Mouse (Mus musculus) limb, embryonic 14.5 days (tissue): ENCODE results near the gene BC048562. TPM values are rescaled to one million over a fixed set of nuclear protein-coding genes. Genes with fewer than 3 reads are reported as not detected.

Source experiments
- ATAC-seq: fragments of 200-750 bp; cut with Nextera tagmentation; 2 replicates; pipeline ENCODE4 v1.8.0; 2017; ENCODE audit warnings: low read depth, moderate number of reproducible peaks, moderate TSS enrichment; ENCODE audit not compliant: low FRiP score
- DNase-seq: peaks from one replicate; pipeline ENCODE4 v3.0.0-alpha.2; 2015; ENCODE audit warnings: low spot score
- H3K27ac ChIP-seq: fragments of 300-500 bp; sonication (generic); replicated peaks from 2 replicates; pipeline ENCODE4 v1.5.1; 2014; ENCODE audit warnings: low read depth, mild to moderate bottlenecking, low read length, moderate library complexity, mixed read lengths
- H3K27me3 ChIP-seq: fragments of 300-500 bp; sonication (generic); 2 replicates; pipeline ENCODE4 v1.6.1; 2014; ENCODE audit warnings: low read length, mixed read lengths; ENCODE audit not compliant: control insufficient read depth, insufficient read depth
- H3K36me3 ChIP-seq: fragments of 300-500 bp; sonication (generic); 2 replicates; pipeline ENCODE4 v1.6.1; 2014; ENCODE audit warnings: mild to moderate bottlenecking, low read length, moderate library complexity, mixed read lengths; ENCODE audit not compliant: control insufficient read depth, insufficient read depth
- H3K4me1 ChIP-seq: fragments of 300-500 bp; sonication (generic); 2 replicates; pipeline ENCODE4 v1.6.1; 2014; ENCODE audit warnings: antibody characterized with exemption, low read length, mixed read lengths; ENCODE audit not compliant: control insufficient read depth, insufficient read depth
- H3K4me2 ChIP-seq: fragments of 300-500 bp; sonication (generic); replicated peaks from 2 replicates; pipeline ENCODE4 v1.6.1; 2014; ENCODE audit warnings: low read depth, mild to moderate bottlenecking, low read length, moderate library complexity; ENCODE audit not compliant: severe bottlenecking
- H3K4me3 ChIP-seq: fragments of 300-500 bp; sonication (generic); replicated peaks from 2 replicates; pipeline ENCODE4 v1.5.1; 2014; ENCODE audit warnings: low read length
- H3K9ac ChIP-seq: fragments of 300-500 bp; sonication (generic); 2 replicates; pipeline ENCODE4 v1.6.1; 2014; ENCODE audit warnings: mild to moderate bottlenecking, low read depth, low read length, moderate library complexity; ENCODE audit not compliant: severe bottlenecking
- H3K9me3 ChIP-seq: fragments of 300-500 bp; sonication (generic); 2 replicates; pipeline ENCODE4 v1.6.1; 2016; ENCODE audit warnings: low read length; ENCODE audit not compliant: control insufficient read depth
- POLR2A ChIP-seq: fragments of 200-500 bp; IDR thresholded peaks from 2 replicates; pipeline ENCODE4 v1.8.0; 2012; ENCODE audit warnings: inconsistent platforms, mild to moderate bottlenecking, moderate library complexity, borderline replicate concordance; ENCODE audit not compliant: insufficient read depth, insufficient read length; ENCODE audit errors: extremely low read depth
- WGBS: fragments of 180-500 bp; shearing (Covaris S2); extraction: QIAGEN DNeasy Blood & Tissue Kit; methylation state at CpG from one replicate; pipeline ENCODE4 v1.1.7; 2014; 5-methylcytosine and 5-hydroxymethylcytosine counted together
- polyA plus RNA-seq, 2 experiments: library from polyadenylated mRNA; depleted of rRNA in 1 of 2; stranded (reverse) in 1 of 2; unstranded in 1 of 2; fragments of >200 nt; fragmentation: Nextera tagmentation in 1 of 2; extraction: Ambion mirVana in 1 of 2; gene quantifications; 2 replicates each; pipeline versions ENCODE4 v1.2.1 to v1.2.3; 2012 to 2014

BC048562 gene
- polyA plus RNA-seq, 2 experiments, result not detected

DNA sequence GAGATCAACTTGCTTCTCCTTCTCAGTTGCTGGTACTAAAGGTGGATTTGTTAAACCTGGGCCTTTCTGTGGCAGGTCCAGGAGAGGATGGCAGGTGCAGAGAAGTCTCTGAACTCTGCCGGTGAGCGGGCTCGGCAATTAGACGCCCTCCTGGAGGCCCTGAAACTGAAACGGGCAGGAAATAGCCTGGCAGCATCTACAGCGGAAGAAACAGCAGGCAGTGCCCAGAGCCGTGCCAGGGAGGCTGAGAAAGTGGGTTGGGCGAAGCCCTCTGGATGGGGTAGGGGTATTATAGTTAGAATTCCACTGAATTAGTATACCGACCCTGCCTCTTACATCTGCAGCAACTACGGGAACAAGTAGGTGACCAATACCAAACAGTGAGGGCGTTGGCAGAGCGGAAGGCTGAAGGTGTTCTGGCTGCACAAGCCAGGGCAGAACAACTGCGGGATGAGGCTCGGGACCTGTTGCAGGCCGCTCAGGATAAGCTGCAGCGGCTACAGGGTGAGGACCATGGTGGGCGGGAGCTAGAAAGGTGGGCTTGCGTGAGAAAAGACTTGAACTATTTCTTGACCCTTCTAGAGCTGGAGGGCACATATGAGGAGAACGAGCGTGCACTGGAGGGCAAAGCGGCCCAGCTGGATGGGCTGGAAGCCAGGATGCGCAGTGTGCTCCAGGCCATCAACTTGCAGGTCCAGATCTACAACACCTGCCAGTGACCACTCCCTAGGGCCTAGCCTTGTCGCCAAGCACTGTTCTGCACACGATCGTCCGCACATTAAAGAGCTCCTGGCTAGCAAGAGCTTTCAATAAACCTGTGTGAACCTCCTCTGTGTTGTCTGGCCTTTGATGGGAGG, 53.6 kb downstream of the BC048562 start:
- peaks cover 84% of the 10 kb centered on the region for H3K36me3 ChIP-seq
- peak overlapping the region; percentile 97 for H3K4me3 ChIP-seq
- peak overlapping the region; percentile 94 for H3K9ac ChIP-seq
- no peaks in the 10 kb centered on the region for H3K9me3 ChIP-seq
- WGBS, result 59% methylated on average over 26 of the region's 26 CpGs
- DNase-seq, result no peak
- TF ChIP-seq POLR2A, result no peak
- no peaks in the 10 kb centered on the region for H3K27me3 ChIP-seq
- H3K27ac ChIP-seq, result peak overlapping the region; percentile 95
- ATAC-seq, result peak; percentile 2; the same call in 1 of the 2 replicates
- H3K4me2 ChIP-seq, result peak overlapping the region; percentile 88
- peaks cover 12% of the 10 kb centered on the region for H3K4me1 ChIP-seq

DNA sequence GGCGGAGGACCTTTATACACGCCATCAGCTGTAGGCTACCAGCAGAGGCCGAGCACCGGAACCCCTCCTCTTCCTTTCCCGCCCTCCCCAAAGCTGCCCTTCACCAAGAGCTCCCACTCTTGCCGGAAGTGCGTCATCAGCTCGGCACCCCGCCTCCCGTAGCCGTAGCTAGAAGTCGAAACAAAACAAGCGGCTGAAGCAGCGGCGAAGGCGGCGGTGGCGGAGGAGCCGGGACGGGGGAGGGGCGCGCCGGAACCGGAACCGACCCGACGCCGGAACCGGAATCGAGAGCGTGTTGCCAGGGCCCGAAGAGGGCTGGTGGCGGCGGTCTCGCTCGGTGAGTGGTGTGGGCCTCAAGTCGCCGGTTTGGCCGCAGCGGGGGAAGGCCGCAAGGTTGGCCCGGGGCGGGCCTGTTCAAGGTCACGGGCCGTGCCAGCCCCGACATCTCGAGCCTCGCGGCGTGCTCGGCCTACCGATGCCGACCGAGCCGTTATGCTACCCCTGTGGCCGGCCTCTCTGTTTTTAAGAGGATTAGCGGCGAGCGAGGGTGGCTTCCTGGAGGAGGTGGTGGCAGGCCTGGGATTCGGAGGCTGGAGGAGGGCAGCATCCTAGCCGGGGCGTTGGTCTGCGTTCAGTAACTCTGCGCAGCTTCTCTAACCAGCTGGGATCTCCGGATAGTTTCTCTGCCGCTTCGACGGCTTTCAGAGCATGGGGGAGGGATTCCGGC, 54.4 kb downstream of the BC048562 start, which contains the start of gene Usp19:
Usp19 (plus strand) TSS at position 44 of the 727 bp plus-strand sequence.
- ATAC-seq (peak; percentile 97), DNase-seq (peak; percentile 95)
- no peaks in the 10 kb centered on the region for H3K27me3 ChIP-seq
- no peaks in the 10 kb centered on the region for H3K9me3 ChIP-seq
- peak within 1 kb of the TSS; percentile 94 for H3K9ac ChIP-seq
- peak within 1 kb of the TSS; percentile 95 for H3K27ac ChIP-seq
- peak within 1 kb of the TSS; percentile 97 for H3K4me3 ChIP-seq
- H3K4me2 ChIP-seq, result peak within 1 kb of the TSS; percentile 88
- TF ChIP-seq POLR2A, result peak; percentile 30; the same call in 1 of the 2 replicates
- H3K36me3 ChIP-seq, result peaks cover 83% of the 10 kb centered on the region
- WGBS, result under 1% methylated on average over 59 of the region's 69 CpGs
- peaks cover 12% of the 10 kb centered on the region for H3K4me1 ChIP-seq

DNA sequence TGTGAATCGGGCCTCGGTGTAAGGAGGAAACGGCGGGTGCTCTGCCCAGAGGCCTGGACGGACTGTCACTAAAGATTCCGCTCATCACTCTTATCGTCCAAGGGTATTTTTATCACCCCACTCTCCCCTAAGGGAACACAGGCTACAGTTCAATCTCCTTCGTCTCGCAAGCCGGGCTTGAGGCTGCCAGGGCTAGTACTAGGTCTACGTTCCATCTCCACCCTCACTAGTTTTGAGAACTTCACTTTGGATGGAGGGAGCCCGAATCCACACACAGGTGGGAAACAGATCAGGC, 55.0 kb downstream of the BC048562 start:
- peak overlapping the region; percentile 95 for H3K27ac ChIP-seq
- ATAC-seq (no peak), DNase-seq (no peak)
- peak overlapping the region; percentile 97 for H3K4me3 ChIP-seq
- H3K9me3 ChIP-seq, result no peaks in the 10 kb centered on the region
- TF ChIP-seq POLR2A, result no peak
- 6% methylated on average over 12 of the region's 12 CpGs for WGBS
- peak overlapping the region; percentile 88 for H3K4me2 ChIP-seq
- H3K4me1 ChIP-seq, result peaks cover 12% of the 10 kb centered on the region
- peaks cover 83% of the 10 kb centered on the region for H3K36me3 ChIP-seq
- peak overlapping the region; percentile 94 for H3K9ac ChIP-seq
- H3K27me3 ChIP-seq, result no peaks in the 10 kb centered on the region

DNA sequence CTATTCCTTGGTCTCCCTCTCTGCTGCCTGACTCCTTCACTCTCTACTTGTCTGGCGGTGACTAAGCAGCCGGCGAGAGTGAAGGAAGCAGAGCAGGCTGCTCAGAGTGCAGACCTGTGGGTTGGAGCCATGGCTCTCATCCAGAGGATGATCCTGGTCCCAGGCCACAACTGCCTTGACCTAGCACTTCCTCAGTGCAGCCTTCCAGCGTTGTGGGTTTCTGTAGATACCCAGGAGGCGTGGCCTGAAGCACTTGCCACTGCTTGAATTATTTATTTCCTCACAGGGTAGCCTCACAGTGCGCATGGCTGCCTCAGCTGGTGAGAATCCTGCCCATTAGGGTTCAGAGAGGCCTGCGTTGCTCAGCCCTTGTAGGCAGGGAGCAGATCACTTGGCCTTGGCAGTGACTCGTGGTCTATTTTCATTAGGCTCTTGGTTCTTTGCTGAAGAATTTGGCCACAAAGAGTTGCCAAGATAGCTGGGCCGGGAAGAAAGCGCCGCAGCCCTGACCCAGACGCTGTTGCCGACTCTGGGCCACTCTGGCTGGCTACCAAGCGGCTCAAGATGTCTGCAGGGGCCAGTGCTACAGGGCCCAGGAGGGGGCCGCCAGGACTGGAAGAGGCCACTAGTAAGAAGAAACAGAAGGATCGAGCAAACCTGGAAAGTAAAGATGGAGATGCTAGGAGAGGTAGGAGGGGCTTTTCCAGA, 55.9 kb downstream of the BC048562 start:
- Histone ChIP-seq H3K36me3 (peaks cover 83% of the 10 kb centered on the region), H3K27ac (0 out of 2 replicates have a peak overlapping the region, but pooled peaks have one; percentile 95)
- 85% methylated on average over 16 of the region's 16 CpGs for WGBS

DNA sequence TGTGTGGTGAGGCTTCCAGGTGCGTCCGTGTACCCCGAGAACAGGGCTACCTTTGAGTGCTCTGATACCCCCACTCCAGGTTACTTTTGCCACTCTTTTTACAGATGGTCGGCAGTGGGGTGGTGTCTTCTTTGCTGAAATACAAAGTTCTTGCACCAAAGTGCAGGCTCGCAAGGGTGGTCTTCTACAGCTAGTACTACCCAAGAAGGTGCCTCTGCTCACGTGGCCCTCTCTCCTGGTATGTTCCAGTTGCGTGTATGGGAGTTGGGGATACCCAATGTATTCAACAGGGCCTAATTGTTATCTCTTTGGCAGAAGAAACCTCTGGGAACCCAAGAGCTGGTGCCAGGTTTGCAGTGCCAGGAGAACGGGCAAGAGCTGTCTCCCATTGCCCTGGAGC, 57.0 kb downstream of the BC048562 start:
- no peak overlapping the region for H3K27ac ChIP-seq
- peaks cover 12% of the 10 kb centered on the region for H3K4me1 ChIP-seq
- 95% methylated on average over 8 of the region's 8 CpGs for WGBS
- H3K27me3 ChIP-seq, result no peaks in the 10 kb centered on the region
- H3K4me3 ChIP-seq, result no peak overlapping the region
- TF ChIP-seq POLR2A, result no peak
- no peak overlapping the region for H3K9ac ChIP-seq
- no peaks in the 10 kb centered on the region for H3K9me3 ChIP-seq
- DNase-seq, result no peak
- peaks cover 83% of the 10 kb centered on the region for H3K36me3 ChIP-seq
- no peak for ATAC-seq
- no peak overlapping the region for H3K4me2 ChIP-seq

More for the DNA sequence above, 55.9 kb downstream of the BC048562 start:
- H3K4me2 ChIP-seq, result peak overlapping the region; percentile 88
- H3K4me1 ChIP-seq, result peaks cover 12% of the 10 kb centered on the region
- ATAC-seq (no peak), DNase-seq (no peak)
- no peaks in the 10 kb centered on the region for H3K9me3 ChIP-seq
- H3K4me3 ChIP-seq, result peak overlapping the region; percentile 97
- TF ChIP-seq POLR2A, result no peak
- no peaks in the 10 kb centered on the region for H3K27me3 ChIP-seq
- H3K9ac ChIP-seq, result peak overlapping the region; percentile 94
